Mouse (Mus musculus): ENCODE data around the gene Gm20865.
"Not testable (repeated sequence)": the region's sequence is repeated elsewhere in the genome, so short reads cannot be mapped to it uniquely, and the experiment has no call there.

Gene Gm20865

GRCm38 (mm10) chrY:21241275-21241674 is at the start of gene Gm20865:
Gene Gm20865, plus strand, starts transcription at chrY:21241575.
- not testable (repeated sequence) for DNase-seq

All from lung, postnatal 10 days (tissue).